In the genomic region with DNA sequence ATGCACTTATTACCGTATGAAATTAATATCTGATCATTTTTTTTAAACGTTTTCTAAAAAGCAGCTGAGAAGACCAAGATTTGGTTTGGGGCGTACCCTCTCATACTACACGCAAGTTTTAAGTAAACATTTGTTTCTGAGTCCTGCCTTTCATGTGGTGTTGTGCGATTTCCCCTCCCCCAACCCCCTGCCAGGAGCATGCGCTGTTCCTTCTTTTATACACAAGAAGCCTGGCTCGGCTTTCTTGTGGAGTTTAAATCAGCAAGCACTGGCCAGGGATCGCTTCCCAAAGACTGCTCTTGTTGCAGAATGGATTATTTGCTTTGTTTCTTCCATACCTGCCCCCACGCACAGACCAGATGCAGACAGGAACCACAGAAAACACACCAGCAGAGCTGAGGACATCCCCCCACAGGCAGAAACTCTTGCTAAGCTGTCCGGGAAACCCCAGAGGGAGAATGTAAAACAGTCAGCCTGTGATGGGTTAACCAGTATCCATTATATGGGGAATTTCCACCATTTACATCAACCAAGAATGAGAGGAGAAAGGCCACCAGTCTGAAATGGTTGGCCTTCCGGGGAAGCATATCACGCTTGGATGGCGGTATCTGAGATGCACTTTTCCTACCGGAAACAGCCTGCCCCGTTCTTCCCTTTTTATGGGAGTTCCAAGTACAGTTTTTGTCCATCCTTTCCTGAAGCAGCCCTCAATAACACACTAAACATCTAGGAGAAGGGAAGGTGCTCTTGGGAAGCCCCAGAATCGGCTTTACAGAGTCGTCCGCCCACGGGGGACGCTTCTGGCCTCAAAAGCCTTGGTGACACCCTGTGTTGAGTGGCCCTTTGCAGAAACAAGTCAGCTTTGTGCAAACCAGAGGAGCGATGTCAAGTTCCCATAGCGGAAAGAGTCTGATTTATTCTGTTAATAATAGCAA, we compare ENCODE assay signal across 9 mouse cellular contexts.
A peak's percentile ranks its signal among the peaks of the same experiment; 100 is the strongest.
DNase-seq lines count a peak whose midpoint lies in the region; ATAC-seq and TF ChIP-seq lines count a peak whose summit lies in the region.
"Had no signal": no experiment of that assay in that cellular context is flagged by ENCODE, and none has a peak within 500 bp of the region (broad histone marks: within the 10 kb centered on the region; RNA-seq: fewer than 3 reads in every experiment).

No protein-coding gene starts in this region.

- TF ChIP-seq CTCF in small intestine, adult 2 months (IDR thresholded peaks at IDR 0.05; ENCODE audit: extremely low read depth, insufficient read length, insufficient replicate concordance, low read depth, low read length): no peak

- TF ChIP-seq POLR2A in small intestine, adult 2 months (IDR thresholded peaks at IDR 0.05; ENCODE audit: low read depth, low read length): no peak

- H3K36me3 ChIP-seq in intestine, embryonic 16.5 days (ENCODE audit: control insufficient read depth, insufficient read depth, low read length): no peaks in the 10 kb centered on the region
- no peaks in the 10 kb centered on the region for H3K36me3 ChIP-seq in intestine, embryonic 15.5 days
- no peaks in the 10 kb centered on the region for H3K36me3 ChIP-seq in small intestine, adult 2 months (ENCODE audit: control insufficient read depth, insufficient read depth, low read length)
- H3K36me3 ChIP-seq: lung, embryonic 15.5 days had no signal

- H3K9ac ChIP-seq in intestine, embryonic 16.5 days (ENCODE audit: low read depth, low read length): no peak overlapping the region
- H3K9ac ChIP-seq in intestine, embryonic 15.5 days: no peak overlapping the region
- H3K9ac ChIP-seq: lung, embryonic 15.5 days had no signal

- 0 out of 2 replicates have a peak overlapping the region, but pooled peaks have one; percentile 9 for H3K27ac ChIP-seq in intestine, embryonic 16.5 days (ENCODE audit: low read length)
- H3K27ac ChIP-seq in intestine, embryonic 15.5 days: no peak overlapping the region
- peak overlapping the region; percentile 28; the same call in 1 of the 2 replicates for H3K27ac ChIP-seq in small intestine, adult 2 months (ENCODE audit: insufficient read depth, low read depth, low read length)
- H3K27ac ChIP-seq: lung, embryonic 15.5 days had no signal

- ATAC-seq in intestine, embryonic 16.5 days: no peak
- ATAC-seq in intestine, embryonic 15.5 days: no peak
- ATAC-seq in activated CD4-positive, CD25-positive, alpha-beta regulatory T cell, adult 4 months: peak; percentile 23

- H3K27me3 ChIP-seq in intestine, embryonic 16.5 days (replicated peaks; ENCODE audit: control insufficient read depth, insufficient read depth, low read length): no peaks in the 10 kb centered on the region
- no peaks in the 10 kb centered on the region for H3K27me3 ChIP-seq in intestine, embryonic 15.5 days (replicated peaks)
- no peaks in the 10 kb centered on the region for H3K27me3 ChIP-seq in small intestine, adult 2 months (ENCODE audit: control insufficient read depth, insufficient read depth, low read length)
- H3K27me3 ChIP-seq: lung, embryonic 15.5 days had no signal

- peak; percentile 84 for DNase-seq in CD4-positive, CD25-positive, alpha-beta regulatory T cell, adult 2 months (ENCODE audit: low read depth, low spot score)
- no peak for DNase-seq in urinary bladder, postnatal 25 days (ENCODE audit: low spot score)
- DNase-seq in gastrocnemius, postnatal 25 days: no peak
- DNase-seq: heart, postnatal 36 days had no signal

- peaks cover 22% of the 10 kb centered on the region for H3K4me1 ChIP-seq in intestine, embryonic 16.5 days (ENCODE audit: control insufficient read depth, insufficient read depth, low read length)
- H3K4me1 ChIP-seq in intestine, embryonic 15.5 days (replicated peaks): peaks cover 26% of the 10 kb centered on the region
- H3K4me1 ChIP-seq in small intestine, adult 2 months (ENCODE audit: control insufficient read depth, insufficient read depth, insufficient read length, low read length): peaks cover 39% of the 10 kb centered on the region

- WGBS in intestine, embryonic 16.5 days: 62% methylated on average over 22 of the region's 22 CpGs
- 63% methylated on average over 22 of the region's 22 CpGs for WGBS in intestine, embryonic 15.5 days
- WGBS in small intestine, adult 2 months: 86% methylated on average over 22 of the region's 22 CpGs

- no peak overlapping the region for H3K4me3 ChIP-seq in intestine, embryonic 16.5 days (ENCODE audit: low read length)
- no peak overlapping the region for H3K4me3 ChIP-seq in intestine, embryonic 15.5 days (replicated peaks)
- H3K4me3 ChIP-seq in small intestine, adult 2 months (ENCODE audit: low read depth, low read length): no peak overlapping the region
- H3K4me3 ChIP-seq: lung, embryonic 15.5 days had no signal

- no peak overlapping the region for H3K4me2 ChIP-seq in intestine, embryonic 16.5 days (ENCODE audit: low read depth, low read length)
- no peak overlapping the region for H3K4me2 ChIP-seq in intestine, embryonic 15.5 days (replicated peaks)
- H3K4me2 ChIP-seq: lung, embryonic 15.5 days had no signal

- no peaks in the 10 kb centered on the region for H3K9me3 ChIP-seq in intestine, embryonic 16.5 days (ENCODE audit: control insufficient read depth, low read length)
- H3K9me3 ChIP-seq in intestine, embryonic 15.5 days: no peaks in the 10 kb centered on the region
- H3K9me3 ChIP-seq: lung, embryonic 15.5 days had no signal
